Mouse (Mus musculus) liver, postnatal 0 days (tissue): Measurements from ENCODE around the gene Gm7682.
"Not testable (repeated sequence)": the region's sequence is repeated elsewhere in the genome, so short reads cannot be mapped to it uniquely, and the experiment has no call there.

Experiments
- CTCF ChIP-seq: sonication (generic); IDR thresholded peaks from 2 replicates; pipeline ENCODE4 v1.5.1; 2016; ENCODE audit warnings: antibody characterized with exemption, low read depth
- EP300 ChIP-seq: IDR thresholded peaks from 2 replicates; pipeline ENCODE4 v1.6.1; 2016; ENCODE audit warnings: antibody characterized with exemption, low read depth, mild to moderate bottlenecking

GRCm38 (mm10) chr5:94445484-94445883, at the start of gene Gm7682:
- TF ChIP-seq EP300, CTCF: not testable (repeated sequence)
